Mouse (Mus musculus): ENCODE measurements around the gene Fam209. TPM values are rescaled to one million over a fixed set of nuclear protein-coding genes. Genes with fewer than 3 reads are reported as not detected.

Gene Fam209
- polyA plus RNA-seq, 1 experiment from 2014 or later, result 0.30 TPM

DNA sequence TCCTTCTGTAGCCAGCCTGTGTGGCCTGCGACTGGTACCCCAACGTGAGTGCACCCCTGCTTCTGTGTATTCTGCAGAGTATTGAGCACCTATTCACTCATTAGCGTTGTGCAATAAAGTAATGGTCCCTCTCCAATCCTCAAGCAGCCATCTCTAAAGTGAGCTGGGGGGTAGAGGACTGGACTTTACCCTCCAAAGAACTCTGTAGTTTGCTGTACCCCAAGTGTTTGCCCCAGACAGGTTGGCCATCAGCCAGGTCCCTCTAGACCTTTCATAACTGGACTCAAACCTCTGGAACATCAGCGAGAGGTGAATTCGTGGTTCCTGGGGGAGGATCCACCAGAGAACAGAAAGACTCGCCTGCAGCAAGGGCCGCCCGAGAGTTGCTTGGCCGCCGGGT, 19.9 kb upstream of the Fam209 start:
- no peaks in the 10 kb centered on the region for H3K4me1 ChIP-seq
- no peak for ATAC-seq (ENCODE audit: borderline replicate concordance, extremely low read depth, low FRiP score, low TSS enrichment)
- H3K36me3 ChIP-seq, result peaks cover 46% of the 10 kb centered on the region; the same call in 1 of the 2 replicates
- H3K9me3 ChIP-seq, result no peaks in the 10 kb centered on the region
- no peak overlapping the region for H3K27ac ChIP-seq
- no peak overlapping the region for H3K9ac ChIP-seq
- no peak overlapping the region for H3K4me2 ChIP-seq
- H3K27me3 ChIP-seq, result no peaks in the 10 kb centered on the region
- H3K4me3 ChIP-seq, result no peak overlapping the region
- WGBS, result 88% methylated on average over 10 of the region's 10 CpGs

DNA sequence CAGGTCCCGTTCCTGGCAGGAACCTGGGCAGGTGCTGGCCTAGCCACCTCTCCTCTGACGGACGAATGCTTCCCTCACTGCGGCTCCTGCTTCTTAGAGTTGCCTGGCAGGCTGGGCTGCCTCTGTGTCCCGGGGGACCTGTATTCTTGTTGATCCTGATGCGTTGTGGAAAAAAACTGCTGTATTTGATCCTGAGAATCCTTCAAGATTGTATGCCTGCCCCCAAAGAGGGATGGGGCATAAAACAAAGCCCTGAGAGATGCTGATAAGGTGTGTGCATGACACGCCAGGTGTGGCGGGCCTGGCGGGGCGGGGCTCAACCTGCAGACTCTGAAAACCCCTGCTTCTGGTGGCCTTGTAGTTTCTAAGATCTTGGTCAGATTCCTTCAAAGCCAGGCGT, 13.8 kb upstream of the Fam209 start, which contains the start of gene Gcnt7:
Gene Gcnt7 (minus strand): TSS at position 101 of the 400 bp plus-strand sequence.
- H3K4me2 ChIP-seq, result no peak within 1 kb of the TSS
- H3K9me3 ChIP-seq, result no peaks in the 10 kb centered on the region
- 83% methylated on average over 11 of the region's 11 CpGs for WGBS
- peaks cover 8% of the 10 kb centered on the region; the same call in 1 of the 2 replicates for H3K36me3 ChIP-seq
- no peak for ATAC-seq (ENCODE audit: borderline replicate concordance, extremely low read depth, low FRiP score, low TSS enrichment)
- no peaks in the 10 kb centered on the region for H3K27me3 ChIP-seq
- H3K9ac ChIP-seq, result no peak within 1 kb of the TSS
- H3K4me3 ChIP-seq, result no peak within 1 kb of the TSS
- H3K27ac ChIP-seq, result no peak within 1 kb of the TSS
- no peaks in the 10 kb centered on the region for H3K4me1 ChIP-seq

DNA sequence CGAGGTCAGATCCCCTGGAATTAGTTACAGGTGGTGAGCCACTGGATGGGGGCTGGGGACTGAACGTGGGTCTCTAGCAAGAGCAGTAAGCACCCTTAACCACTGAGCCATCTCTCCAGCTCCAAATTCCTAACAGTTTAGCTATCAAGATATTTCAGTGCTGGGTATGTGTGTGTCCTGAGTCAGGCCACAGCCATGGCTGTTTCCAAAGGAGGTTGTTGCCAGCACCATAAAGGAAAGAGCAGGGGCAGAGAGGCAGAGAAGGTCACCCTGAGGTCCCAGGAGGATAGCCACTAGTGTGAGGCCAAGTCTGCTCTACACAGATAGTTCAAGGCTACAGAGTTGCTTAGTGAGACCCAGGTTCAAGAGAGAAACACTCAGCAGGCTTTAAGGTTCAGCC, 11.7 kb upstream of the Fam209 start:
- H3K36me3 ChIP-seq, result peaks cover 27% of the 10 kb centered on the region
- no peak overlapping the region for H3K27ac ChIP-seq
- H3K9ac ChIP-seq, result no peak overlapping the region
- no peaks in the 10 kb centered on the region for H3K9me3 ChIP-seq
- no peak for ATAC-seq (ENCODE audit: borderline replicate concordance, extremely low read depth, low FRiP score, low TSS enrichment)
- H3K27me3 ChIP-seq, result no peaks in the 10 kb centered on the region
- H3K4me2 ChIP-seq, result no peak overlapping the region
- H3K4me3 ChIP-seq, result no peak overlapping the region
- 67% methylated on average over 2 of the region's 2 CpGs for WGBS
- H3K4me1 ChIP-seq, result no peaks in the 10 kb centered on the region

DNA sequence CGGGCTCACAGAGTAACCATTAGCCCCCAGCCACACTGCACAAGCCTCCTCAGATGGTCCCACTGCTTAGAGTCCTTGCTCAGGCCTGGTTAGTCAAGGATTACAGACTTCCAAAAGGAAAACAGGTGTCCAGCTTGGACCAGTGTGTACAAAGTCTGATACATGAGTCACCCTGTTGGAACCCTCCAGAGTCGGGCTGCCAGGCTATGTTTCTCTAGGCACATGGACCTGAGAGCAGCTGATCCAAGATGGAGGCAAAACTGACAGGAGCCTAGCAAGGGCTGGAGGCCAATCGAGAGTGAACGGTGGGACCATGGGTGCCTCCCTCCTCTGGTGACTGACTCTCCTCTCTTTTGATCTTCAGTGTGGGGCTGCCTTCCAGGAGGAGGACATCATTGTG, 9.5 kb upstream of the Fam209 start:
- no peak overlapping the region for H3K4me3 ChIP-seq
- H3K4me2 ChIP-seq, result no peak overlapping the region
- no peak overlapping the region for H3K27ac ChIP-seq
- WGBS, result 90% methylated on average over 4 of the region's 4 CpGs
- no peaks in the 10 kb centered on the region for H3K9me3 ChIP-seq
- no peaks in the 10 kb centered on the region for H3K27me3 ChIP-seq
- no peak for ATAC-seq (ENCODE audit: borderline replicate concordance, extremely low read depth, low FRiP score, low TSS enrichment)
- H3K9ac ChIP-seq, result no peak overlapping the region
- peaks cover 39% of the 10 kb centered on the region for H3K36me3 ChIP-seq
- no peaks in the 10 kb centered on the region for H3K4me1 ChIP-seq

DNA sequence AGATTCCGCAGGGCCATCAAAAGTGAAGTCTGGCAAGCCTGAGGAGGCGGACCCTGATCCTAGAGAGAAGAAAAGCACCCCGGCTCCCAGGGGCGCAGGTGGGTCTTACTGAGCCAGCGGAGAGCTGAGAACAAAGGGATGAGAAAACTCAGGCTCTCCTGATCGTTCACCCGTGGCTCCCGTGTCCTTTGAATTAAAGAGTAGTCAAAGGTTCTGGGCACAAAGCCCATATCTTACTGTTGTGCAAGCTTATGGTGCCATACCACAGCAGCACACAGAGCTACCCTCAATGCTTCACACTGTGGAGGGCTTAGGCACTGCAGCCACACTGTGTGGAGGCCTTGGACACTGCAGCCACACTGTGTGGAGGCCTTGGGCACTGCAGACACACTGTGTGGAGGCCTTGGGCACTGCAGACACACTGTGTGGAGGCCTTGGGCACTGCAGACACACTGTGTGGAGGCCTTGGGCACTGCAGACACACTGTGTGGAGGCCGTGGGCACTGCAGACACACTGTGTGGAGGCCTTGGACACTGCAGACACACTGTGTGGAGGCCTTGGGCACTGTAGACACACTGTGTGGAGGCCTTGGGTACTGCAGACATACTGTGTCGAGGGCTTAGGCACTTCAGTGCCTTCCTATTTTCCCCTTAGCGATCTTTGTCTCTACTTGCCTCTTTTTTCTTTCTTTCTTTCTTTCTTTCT, 5.7 kb upstream of the Fam209 start:
- Histone ChIP-seq H3K27me3 (no peaks in the 10 kb centered on the region), H3K9ac (no peak overlapping the region), H3K4me2 (no peak overlapping the region), H3K27ac (no peak overlapping the region), H3K4me1 (peaks cover 6% of the 10 kb centered on the region; the same call in 1 of the 2 replicates), H3K36me3 (peaks cover 56% of the 10 kb centered on the region), H3K9me3 (no peaks in the 10 kb centered on the region), H3K4me3 (no peak overlapping the region)
- no peak for ATAC-seq (ENCODE audit: borderline replicate concordance, extremely low read depth, low FRiP score, low TSS enrichment)
- 86% methylated on average over 11 of the region's 11 CpGs for WGBS

DNA sequence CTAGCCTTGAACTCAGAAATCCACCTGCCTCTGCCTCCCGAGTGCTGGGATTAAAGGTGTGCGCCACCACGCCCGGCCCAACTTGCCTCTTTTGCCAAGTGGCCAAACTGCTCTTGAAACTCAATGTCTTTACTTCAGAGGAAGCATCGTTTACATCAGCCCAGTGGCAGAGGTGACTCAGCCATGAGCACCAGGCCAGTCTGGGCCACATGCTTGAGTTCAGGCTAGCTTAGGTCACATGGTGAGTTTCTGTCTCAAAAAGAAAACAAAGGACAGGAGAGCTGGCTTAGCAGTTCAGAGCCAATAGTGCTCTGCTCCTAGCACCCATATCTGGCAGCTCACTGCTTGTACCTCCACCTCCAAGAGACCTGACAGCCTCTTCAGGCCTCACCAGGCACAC, 5.1 kb upstream of the Fam209 start:
- Histone ChIP-seq H3K9ac (no peak overlapping the region), H3K9me3 (no peaks in the 10 kb centered on the region), H3K4me1 (peaks cover 6% of the 10 kb centered on the region; the same call in 1 of the 2 replicates), H3K4me2 (no peak overlapping the region), H3K36me3 (peaks cover 52% of the 10 kb centered on the region), H3K27ac (no peak overlapping the region), H3K4me3 (no peak overlapping the region), H3K27me3 (no peaks in the 10 kb centered on the region)
- 92% methylated on average over 5 of the region's 5 CpGs for WGBS
- no peak for ATAC-seq (ENCODE audit: borderline replicate concordance, extremely low read depth, low FRiP score, low TSS enrichment)

DNA sequence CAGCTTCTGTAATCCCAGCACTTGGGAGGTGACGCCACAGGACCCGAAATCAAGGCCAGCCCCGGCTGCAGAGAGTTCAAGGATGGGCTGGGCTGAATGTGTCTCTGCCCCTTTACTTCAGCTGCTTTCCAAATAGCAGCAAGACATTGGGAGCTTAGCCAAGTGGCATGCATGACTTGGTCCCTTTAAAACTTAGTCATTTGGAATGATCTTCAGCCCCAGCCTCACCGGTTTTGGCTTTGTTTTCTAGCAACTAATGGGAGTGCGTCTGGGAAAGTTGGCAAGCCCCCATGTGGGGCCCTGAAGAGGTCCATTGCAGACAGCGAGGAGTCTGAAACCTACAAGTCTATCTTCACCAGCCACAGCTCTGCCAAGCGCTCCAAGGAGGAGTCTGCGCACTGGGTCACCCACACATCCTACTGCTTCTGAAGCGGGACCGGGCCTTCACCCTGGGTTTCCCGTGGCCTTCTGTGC, 3.9 kb upstream of the Fam209 start:
- Histone ChIP-seq H3K9me3 (no peaks in the 10 kb centered on the region), H3K27me3 (no peaks in the 10 kb centered on the region), H3K36me3 (peaks cover 49% of the 10 kb centered on the region), H3K4me1 (peaks cover 13% of the 10 kb centered on the region), H3K4me3 (no peak overlapping the region), H3K9ac (no peak overlapping the region), H3K4me2 (no peak overlapping the region), H3K27ac (peak overlapping the region; percentile 58)
- WGBS, result 68% methylated on average over 11 of the region's 11 CpGs
- peak; percentile 79 for ATAC-seq (ENCODE audit: borderline replicate concordance, extremely low read depth, low FRiP score, low TSS enrichment)

DNA sequence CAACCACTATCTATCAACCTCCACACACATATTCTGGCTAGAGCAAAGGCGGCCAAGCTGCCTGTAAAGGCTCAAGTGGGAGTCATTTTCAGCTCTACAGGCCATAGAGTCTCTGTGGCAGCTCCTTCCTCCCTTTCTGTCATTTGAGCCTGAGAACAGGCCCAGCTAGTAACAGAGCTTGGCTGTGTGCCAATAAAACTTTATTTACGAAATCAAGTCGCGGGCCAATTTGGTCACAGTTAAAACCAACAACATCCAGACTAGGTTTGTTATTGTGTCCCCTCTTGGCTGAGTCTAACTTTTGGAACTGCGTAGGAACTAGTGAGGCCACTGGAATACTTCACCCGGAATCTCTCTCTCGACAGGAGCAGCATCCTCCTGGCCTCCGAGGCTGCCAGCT, 1.3 kb downstream of the Fam209 start:
- H3K27ac ChIP-seq, result peak overlapping the region; percentile 77
- WGBS, result 23% methylated on average over 8 of the region's 8 CpGs
- peak; percentile 70; the same call in 1 of the 2 replicates for ATAC-seq (ENCODE audit: borderline replicate concordance, extremely low read depth, low FRiP score, low TSS enrichment)

DNA sequence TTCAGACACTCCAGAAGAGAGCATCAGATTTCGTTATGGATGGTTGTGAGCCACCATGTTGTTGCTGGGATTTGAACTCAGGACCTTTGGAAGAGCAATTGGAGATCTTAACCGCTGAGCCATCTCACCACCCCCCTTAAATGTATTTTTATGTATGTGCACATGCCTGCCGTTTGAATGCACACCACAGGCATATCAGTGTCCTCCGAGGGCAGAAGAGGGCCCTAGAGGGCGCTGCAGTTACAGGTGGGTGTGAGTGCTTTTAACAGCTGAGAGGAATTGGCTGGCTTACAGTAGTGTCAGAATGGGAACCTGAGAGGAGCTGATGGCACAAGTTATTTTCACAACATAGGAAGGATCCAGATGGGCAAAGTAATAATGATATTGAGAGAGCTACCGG, 2.6 kb downstream of the Fam209 start:
- H3K36me3 ChIP-seq, result peaks cover 2% of the 10 kb centered on the region
- ATAC-seq (ENCODE audit: borderline replicate concordance, extremely low read depth, low FRiP score, low TSS enrichment), result no peak
- no peaks in the 10 kb centered on the region for H3K9me3 ChIP-seq
- no peak overlapping the region for H3K9ac ChIP-seq
- no peak overlapping the region for H3K4me2 ChIP-seq
- no peak overlapping the region for H3K4me3 ChIP-seq
- peaks cover 18% of the 10 kb centered on the region for H3K4me1 ChIP-seq
- H3K27ac ChIP-seq, result no peak overlapping the region
- WGBS, result 33% methylated on average over 6 of the region's 6 CpGs
- H3K27me3 ChIP-seq, result no peaks in the 10 kb centered on the region

More for the DNA sequence above, 1.3 kb downstream of the Fam209 start:
- Histone ChIP-seq H3K4me1 (peaks cover 20% of the 10 kb centered on the region), H3K36me3 (peaks cover 15% of the 10 kb centered on the region), H3K9me3 (no peaks in the 10 kb centered on the region), H3K27me3 (no peaks in the 10 kb centered on the region), H3K9ac (no peak overlapping the region), H3K4me2 (no peak overlapping the region), H3K4me3 (no peak overlapping the region)

DNA sequence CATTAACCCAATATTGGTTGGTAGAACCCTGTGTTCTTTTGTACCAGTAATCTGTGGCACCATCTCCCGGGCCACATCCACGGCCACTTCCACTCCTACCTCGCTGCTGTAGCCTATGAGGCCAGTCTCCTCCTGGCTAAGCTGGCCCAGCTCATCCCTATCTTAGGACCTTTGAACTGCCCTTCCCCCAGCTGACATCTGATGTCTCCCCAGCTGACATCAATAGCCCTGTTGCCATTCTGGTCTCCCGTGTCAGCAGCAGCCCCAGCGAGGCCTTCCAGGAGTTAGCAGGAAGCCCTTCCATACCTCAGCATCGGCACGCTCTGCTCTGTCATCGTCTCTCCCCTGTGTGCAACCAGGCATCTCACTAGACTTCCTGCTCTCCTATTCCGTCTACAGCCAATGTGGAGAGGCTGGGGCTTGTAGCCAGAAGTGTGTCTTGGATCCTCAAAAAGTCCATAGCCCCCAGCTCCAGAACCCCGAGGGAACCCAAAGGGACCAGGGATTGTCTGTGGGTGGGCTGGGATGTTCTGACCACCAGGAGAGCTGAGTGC, 4.5 kb downstream of the Fam209 start:
- no peaks in the 10 kb centered on the region for H3K27me3 ChIP-seq
- ATAC-seq (ENCODE audit: borderline replicate concordance, extremely low read depth, low FRiP score, low TSS enrichment), result 0 out of 2 replicates have a peak, but pooled peaks have one; percentile 19
- no peak overlapping the region for H3K4me2 ChIP-seq
- no peaks in the 10 kb centered on the region for H3K36me3 ChIP-seq
- H3K4me3 ChIP-seq, result no peak overlapping the region
- H3K9ac ChIP-seq, result no peak overlapping the region
- H3K27ac ChIP-seq, result no peak overlapping the region
- 22% methylated on average over 10 of the region's 10 CpGs for WGBS
- no peaks in the 10 kb centered on the region for H3K9me3 ChIP-seq
- peaks cover 18% of the 10 kb centered on the region for H3K4me1 ChIP-seq

DNA sequence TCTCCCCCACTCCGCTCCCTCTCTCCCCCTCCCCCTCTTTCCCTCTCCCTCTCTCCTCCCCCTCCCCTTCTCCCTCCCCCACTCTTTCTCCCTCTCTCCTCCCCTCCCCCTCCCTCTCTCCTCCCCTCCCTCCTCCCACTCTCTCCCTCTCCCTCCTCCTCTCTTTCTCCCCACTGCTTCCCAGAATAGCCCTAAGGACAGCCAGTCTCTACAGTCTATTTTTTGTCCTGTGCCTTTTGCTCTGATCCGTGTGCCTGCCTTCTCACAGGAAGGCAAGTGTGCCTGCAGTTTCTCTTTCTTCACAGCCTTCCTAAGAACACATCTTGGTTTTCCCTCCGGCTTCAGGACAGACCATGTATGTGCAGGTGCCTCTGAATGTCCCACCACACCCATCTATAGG, 5.0 kb downstream of the Fam209 start:
- Histone ChIP-seq H3K4me1 (peaks cover 18% of the 10 kb centered on the region), H3K27ac (no peak overlapping the region), H3K36me3 (no peaks in the 10 kb centered on the region), H3K9me3 (no peaks in the 10 kb centered on the region), H3K27me3 (no peaks in the 10 kb centered on the region), H3K4me2 (no peak overlapping the region), H3K9ac (no peak overlapping the region), H3K4me3 (no peak overlapping the region)
- ATAC-seq (ENCODE audit: borderline replicate concordance, extremely low read depth, low FRiP score, low TSS enrichment), result no peak
- 34% methylated on average over 3 of the region's 3 CpGs for WGBS

DNA sequence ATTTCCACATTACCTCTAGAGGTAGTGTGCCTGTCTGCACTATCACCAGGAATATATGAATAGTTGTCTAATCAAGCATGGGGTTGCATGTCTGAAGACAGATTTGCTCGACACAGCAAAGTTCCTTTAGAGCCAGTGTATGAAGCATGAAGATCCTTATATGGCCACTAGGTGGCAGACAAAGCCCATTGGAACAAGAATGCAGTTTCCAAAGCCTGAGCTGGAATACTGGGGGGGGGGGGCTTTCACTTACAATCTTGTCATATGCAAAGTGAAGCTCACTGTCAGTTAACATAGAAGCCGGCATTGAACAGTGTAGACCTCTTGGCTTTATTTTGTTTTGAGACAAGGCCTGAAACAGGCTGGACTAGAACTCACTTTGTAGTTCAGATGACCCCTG, 5.5 kb downstream of the Fam209 start:
- H3K4me2 ChIP-seq, result no peak overlapping the region
- no peak overlapping the region for H3K4me3 ChIP-seq
- H3K9me3 ChIP-seq, result no peaks in the 10 kb centered on the region
- H3K9ac ChIP-seq, result no peak overlapping the region
- ATAC-seq (ENCODE audit: borderline replicate concordance, extremely low read depth, low FRiP score, low TSS enrichment), result 0 out of 2 replicates have a peak, but pooled peaks have one; percentile 24
- 0% methylated on average over 2 of the region's 2 CpGs for WGBS
- H3K4me1 ChIP-seq, result peaks cover 17% of the 10 kb centered on the region
- H3K36me3 ChIP-seq, result no peaks in the 10 kb centered on the region
- no peaks in the 10 kb centered on the region for H3K27me3 ChIP-seq
- no peak overlapping the region for H3K27ac ChIP-seq

Measured in lung, embryonic 15.5 days (tissue).